Mouse (Mus musculus) cortical plate, adult 2 months (tissue): Measurements from ENCODE around the gene 1110008L16Rik.
"Not testable (repeated sequence)": the region's sequence is repeated elsewhere in the genome, so short reads cannot be mapped to it uniquely, and the experiment has no call there.

ENCODE experiments used
- CTCF ChIP-seq: fragments of 200-500 bp; IDR thresholded peaks from 2 replicates; pipeline ENCODE4 v1.5.1; 2011; ENCODE audit warnings: mild to moderate bottlenecking, control low read depth, low read length; ENCODE audit not compliant: insufficient read depth; ENCODE audit errors: extremely low read depth
- POLR2A ChIP-seq: fragments of 200-500 bp; IDR thresholded peaks from 2 replicates; pipeline ENCODE4 v1.6.1; 2011; ENCODE audit warnings: mild to moderate bottlenecking, low read length, control low read depth; ENCODE audit not compliant: insufficient read depth; ENCODE audit errors: extremely low read depth

- not testable (repeated sequence) for TF ChIP-seq CTCF, POLR2A
Observed at GRCm38 (mm10) chr12:55395601-55396000, 96.2 kb downstream of the 1110008L16Rik start.
